Mouse (Mus musculus) limb, embryonic 10.5 days (tissue): ENCODE results near the gene Cxcr5. TPM values are rescaled to one million over a fixed set of nuclear protein-coding genes. Genes with fewer than 3 reads are reported as not detected.

ENCODE experiments used
- DNase-seq: peaks from one replicate; pipeline ENCODE4 v3.0.0-alpha.2; 2017; ENCODE audit warnings: low spot score
- H3K27ac ChIP-seq: fragments of 300-500 bp; sonication (generic); 2 replicates; pipeline ENCODE4 v1.5.1; 2016; ENCODE audit warnings: mild to moderate bottlenecking
- H3K27me3 ChIP-seq: fragments of 300-500 bp; sonication (generic); 2 replicates; pipeline ENCODE4 v1.6.1; 2016; ENCODE audit warnings: low read depth, mild to moderate bottlenecking; ENCODE audit not compliant: poor library complexity, severe bottlenecking
- H3K36me3 ChIP-seq: fragments of 300-500 bp; sonication (generic); 2 replicates; pipeline ENCODE4 v1.6.1; 2016; ENCODE audit warnings: mild to moderate bottlenecking, moderate library complexity
- H3K4me1 ChIP-seq: fragments of 300-500 bp; sonication (generic); 2 replicates; pipeline ENCODE4 v1.6.1; 2016
- H3K4me3 ChIP-seq: fragments of 300-500 bp; sonication (generic); 2 replicates; pipeline ENCODE4 v1.5.1; 2016; ENCODE audit warnings: mild to moderate bottlenecking, moderate library complexity
- H3K9me3 ChIP-seq: fragments of 300-500 bp; sonication (generic); replicated peaks from 2 replicates; pipeline ENCODE4 v1.6.1; 2016; ENCODE audit warnings: mild to moderate bottlenecking
- WGBS: fragments of 180-500 bp; shearing (Covaris S2); methylation state at CpG from one replicate; pipeline ENCODE4 v1.1.7; 2016; 5-methylcytosine and 5-hydroxymethylcytosine counted together
- polyA plus RNA-seq: library from polyadenylated mRNA; unstranded; fragments of >200 nt; fragmentation: Nextera tagmentation; extraction: Ambion mirVana; gene quantifications from 2 replicates; pipeline ENCODE4 v1.2.1, GENCODE M21; 2016

Cxcr5 gene
- polyA plus RNA-seq, 1 experiment from 2014 or later, result not detected

DNA sequence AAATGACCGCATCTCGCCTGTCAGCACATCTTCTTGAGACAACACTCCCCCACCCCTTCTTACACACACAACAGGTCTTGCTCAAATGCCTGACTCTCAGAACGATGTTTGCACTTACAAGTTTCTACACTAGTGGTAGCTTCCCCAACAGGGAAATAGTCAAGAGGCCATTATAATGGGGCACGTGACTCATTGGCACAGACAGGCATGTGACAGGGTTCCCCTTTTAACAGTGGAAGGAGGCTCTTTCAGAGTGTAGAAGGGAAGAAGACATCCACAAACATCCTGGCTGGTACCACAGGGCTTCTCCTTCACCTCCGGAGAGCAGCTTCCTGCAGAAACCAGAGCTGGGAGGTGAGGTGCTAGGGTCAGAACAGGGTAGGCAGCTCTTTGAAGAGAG lies 99.7 kb downstream of the Cxcr5 start:
- Histone ChIP-seq H3K27me3 (peaks cover 13% of the 10 kb centered on the region), H3K4me1 (peaks cover 7% of the 10 kb centered on the region), H3K27ac (no peak overlapping the region), H3K4me3 (no peak overlapping the region), H3K36me3 (no peaks in the 10 kb centered on the region), H3K9me3 (no peaks in the 10 kb centered on the region)
- no peak for DNase-seq
- 87% methylated on average over 5 of the region's 5 CpGs for WGBS

Other genes with a start within 250 kb of the Cxcr5 start
- 6.9 and 9.9 TPM in 2 replicates for gene C2cd2l, start 241.6 kb downstream of the Cxcr5 start, polyA plus RNA-seq
- 45.3 and 46.9 TPM in 2 replicates for gene Dpagt1, start 235.9 kb downstream of the Cxcr5 start, polyA plus RNA-seq
- 515 and 551 TPM in 2 replicates for gene H2afx, start 227.2 kb downstream of the Cxcr5 start, polyA plus RNA-seq
- 174 and 195 TPM in 2 replicates for gene Hmbs, start 217.6 kb downstream of the Cxcr5 start, polyA plus RNA-seq
- gene Vps11, start 200.2 kb downstream of the Cxcr5 start, polyA plus RNA-seq, result 29.3 and 32.2 TPM in 2 replicates
- gene Hyou1, start 182.4 kb downstream of the Cxcr5 start, polyA plus RNA-seq, result 41.3 and 43.4 TPM in 2 replicates
- gene Slc37a4, start 165.0 kb downstream of the Cxcr5 start, polyA plus RNA-seq, result 8.4 and 9.7 TPM in 2 replicates
- gene Rps25, start 154.7 kb downstream of the Cxcr5 start, polyA plus RNA-seq, result 2,001 and 2,302 TPM in 2 replicates
- gene Trappc4, start 154.3 kb downstream of the Cxcr5 start, polyA plus RNA-seq, result 158 and 166 TPM in 2 replicates
- 23.1 and 24.3 TPM in 2 replicates for gene Ccdc84, start 143.3 kb downstream of the Cxcr5 start, polyA plus RNA-seq
- not detected in 2 replicates for gene Foxr1, start 120.7 kb downstream of the Cxcr5 start, polyA plus RNA-seq
- 0.36 TPM in 1 of 2 replicates, not detected in the other for gene Upk2, start 106.9 kb downstream of the Cxcr5 start, polyA plus RNA-seq
- gene Bcl9l, start 79.1 kb downstream of the Cxcr5 start, polyA plus RNA-seq, result 9.0 and 12.1 TPM in 2 replicates
- 17.2 and 23.3 TPM in 2 replicates for gene Ddx6, start 43.0 kb upstream of the Cxcr5 start, polyA plus RNA-seq
- not detected in 2 replicates for gene Treh, start 111.4 kb upstream of the Cxcr5 start, polyA plus RNA-seq
- gene Phldb1, start 173.3 kb upstream of the Cxcr5 start, polyA plus RNA-seq, result 37.9 and 55.9 TPM in 2 replicates
- 172 and 193 TPM in 2 replicates for gene Arcn1, start 206.0 kb upstream of the Cxcr5 start, polyA plus RNA-seq
- gene Ift46, start 206.0 kb upstream of the Cxcr5 start, polyA plus RNA-seq, result 115 and 146 TPM in 2 replicates
- 1.3 and 1.9 TPM in 2 replicates for gene Tmem25, start 237.4 kb upstream of the Cxcr5 start, polyA plus RNA-seq
- not detected in 2 replicates for gene Ttc36, start 241.2 kb upstream of the Cxcr5 start, polyA plus RNA-seq